In genomic region chr10:116301258-116301657, GRCm38 (mm10) we compare ENCODE assay signal across 8 mouse cellular contexts. TPM values are rescaled to one million over a fixed set of nuclear protein-coding genes. Genes with fewer than 3 reads are reported as not detected.
DNase-seq lines count a peak whose midpoint lies in the region; ATAC-seq lines count a peak whose summit lies in the region.

No protein-coding gene starts in this region.

- H3K4me2 ChIP-seq in forebrain, embryonic 13.5 days, result peak overlapping the region; percentile 94
- peak overlapping the region; percentile 95 for H3K4me2 ChIP-seq in limb, embryonic 12.5 days
- H3K4me2 ChIP-seq in midbrain, embryonic 13.5 days (replicated peaks), result peak overlapping the region; percentile 94

- WGBS in forebrain, embryonic 13.5 days, result under 1% methylated on average over 36 of the region's 36 CpGs
- WGBS in limb, embryonic 12.5 days, result under 1% methylated on average over 34 of the region's 36 CpGs
- WGBS in midbrain, embryonic 13.5 days, result under 1% methylated on average over 36 of the region's 36 CpGs

- H3K4me1 ChIP-seq in forebrain, embryonic 13.5 days, result peaks cover 9% of the 10 kb centered on the region
- peaks cover 10% of the 10 kb centered on the region for H3K4me1 ChIP-seq in limb, embryonic 12.5 days (replicated peaks)
- peaks cover 11% of the 10 kb centered on the region for H3K4me1 ChIP-seq in midbrain, embryonic 13.5 days (replicated peaks)

- DNase-seq in ovary, postnatal 36 days (ENCODE audit: low spot score), result peak; percentile 29
- no peak for DNase-seq in ovary, postnatal 10 days (ENCODE audit: low spot score)
- no peak for DNase-seq in right cerebral cortex, adult 2 months (ENCODE audit: low spot score in 2 of 2)
- DNase-seq in urinary bladder, postnatal 10 days (ENCODE audit: low spot score), result no peak

- no peaks in the 10 kb centered on the region for H3K9me3 ChIP-seq in forebrain, embryonic 13.5 days (replicated peaks)
- no peaks in the 10 kb centered on the region for H3K9me3 ChIP-seq in limb, embryonic 12.5 days
- no peaks in the 10 kb centered on the region for H3K9me3 ChIP-seq in midbrain, embryonic 13.5 days

- H3K9ac ChIP-seq in forebrain, embryonic 13.5 days, result peak overlapping the region; percentile 58
- H3K9ac ChIP-seq in limb, embryonic 12.5 days (replicated peaks), result peak overlapping the region; percentile 63
- peak overlapping the region; percentile 57 for H3K9ac ChIP-seq in midbrain, embryonic 13.5 days (replicated peaks)

- H3K27ac ChIP-seq in forebrain, embryonic 13.5 days, result no peak overlapping the region
- H3K27ac ChIP-seq in limb, embryonic 12.5 days, result no peak overlapping the region
- H3K27ac ChIP-seq in midbrain, embryonic 13.5 days, result no peak overlapping the region; the same call in 1 of the 2 replicates

- ATAC-seq in forebrain, embryonic 13.5 days, result peak; percentile 63; the same call in 1 of the 2 replicates
- peak; percentile 23 to 42; a peak in 2 of 4 replicates for ATAC-seq in hematopoietic stem cell, adult 5-6 weeks (replicated peaks in 1 of 2; ENCODE audit: insufficient read depth in 1 of 2, low FRiP score in 2 of 2, low TSS enrichment in 1 of 2, low read depth in 1 of 2, poor library complexity in 2 of 2, severe bottlenecking in 2 of 2)
- no peak for ATAC-seq in limb, embryonic 12.5 days (ENCODE audit: insufficient number of reproducible peaks, insufficient read depth, low FRiP score, low TSS enrichment, low read depth)
- ATAC-seq in midbrain, embryonic 13.5 days, result peak; percentile 73

- H3K4me3 ChIP-seq in forebrain, embryonic 13.5 days, result peak overlapping the region; percentile 47
- peak overlapping the region; percentile 53 for H3K4me3 ChIP-seq in limb, embryonic 12.5 days (replicated peaks)
- H3K4me3 ChIP-seq in midbrain, embryonic 13.5 days (replicated peaks), result peak overlapping the region; percentile 50

- no peaks in the 10 kb centered on the region for H3K36me3 ChIP-seq in forebrain, embryonic 13.5 days (ENCODE audit: poor library complexity, severe bottlenecking)
- H3K36me3 ChIP-seq in limb, embryonic 12.5 days, result no peaks in the 10 kb centered on the region
- H3K36me3 ChIP-seq in midbrain, embryonic 13.5 days, result no peaks in the 10 kb centered on the region

- H3K27me3 ChIP-seq in forebrain, embryonic 13.5 days, result peaks cover 30% of the 10 kb centered on the region
- H3K27me3 ChIP-seq in limb, embryonic 12.5 days, result peaks cover 43% of the 10 kb centered on the region
- peaks cover 29% of the 10 kb centered on the region for H3K27me3 ChIP-seq in midbrain, embryonic 13.5 days

RNA-seq across cellular contexts. Expression of gene Ptprb, which starts 25.9 kb away (rescaled TPM):
- polyA plus RNA-seq in forebrain, embryonic 13.5 days (2015; fragmentation: Nextera tagmentation; extraction: Ambion mirVana), result 2.1 and 2.2 TPM in 2 replicates
- total RNA-seq in hematopoietic stem cell, adult 5-6 weeks (2017), result 0.06 TPM in 1 of 2 replicates, not detected in the other
- 2.2 and 2.7 TPM in 2 replicates for polyA plus RNA-seq in limb, embryonic 12.5 days (2016; fragmentation: Nextera tagmentation; extraction: Ambion mirVana)
- polyA plus RNA-seq in midbrain, embryonic 13.5 days (2015; fragmentation: Nextera tagmentation; extraction: Ambion mirVana), result 2.7 and 2.8 TPM in 2 replicates
